Mouse (Mus musculus) megakaryocyte-erythroid progenitor cell, adult 5-6 weeks (primary cell): ENCODE data around the gene Dst. TPM values are rescaled to one million over a fixed set of nuclear protein-coding genes. Genes with fewer than 3 reads are reported as not detected.

Experiments used
- ATAC-seq: replicated peaks from 2 replicates; pipeline ENCODE4 v1.8.0; 2016; ENCODE audit warnings: mild to moderate bottlenecking, inconsistent platforms; ENCODE audit not compliant: severe bottlenecking, poor library complexity, low FRiP score, low TSS enrichment
- total RNA-seq, 2 experiments: library from RNA; stranded (forward) in 1 of 2; stranded (reverse) in 1 of 2; fragments of 200-1000, 215-1000 nt in 1 of 2; fragments of >200 nt in 1 of 2; fragmentation: Nextera tagmentation in 1 of 2; gene quantifications; 2 replicates each; pipeline ENCODE4 v1.2.3; 2014 to 2017

Dst gene
- total RNA-seq, 2 experiments from 2014 or later, result 2.1 to 4.1 TPM

DNA sequence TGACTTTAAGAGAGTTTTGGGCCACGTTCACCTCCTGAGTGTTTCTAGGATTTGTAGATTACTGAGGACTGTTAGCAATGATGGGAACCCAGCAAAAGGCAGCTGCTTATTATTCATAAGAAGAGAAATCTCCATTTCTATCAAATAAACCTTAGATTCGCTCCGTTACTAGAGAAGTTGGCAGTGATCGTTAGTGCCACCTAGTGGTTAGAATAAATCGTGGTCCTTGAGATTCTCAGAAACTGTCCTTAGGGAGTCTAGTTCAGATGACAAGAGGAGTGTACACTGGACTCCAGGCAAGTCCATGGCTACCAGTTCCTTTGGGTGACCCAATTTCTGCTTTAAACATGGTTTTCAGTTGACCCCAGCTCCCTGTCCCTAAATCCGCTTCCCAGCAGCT lies 58.3 kb downstream of the Dst start:
- 0 out of 2 replicates have a peak, but pooled peaks have one; percentile 50 for ATAC-seq

- no peak for ATAC-seq
Observed at GRCm38 (mm10) chr1:33967206-33967605, 59.2 kb downstream of the Dst start.

- ATAC-seq, result no peak
Observed at GRCm38 (mm10) chr1:33969910-33970309, 61.9 kb downstream of the Dst start.

GRCm38 (mm10) chr1:33974401-33974800 lies 66.4 kb downstream of the Dst start:
- ATAC-seq, result no peak

- ATAC-seq, result no peak
Observed at GRCm38 (mm10) chr1:33975333-33975732, 67.3 kb downstream of the Dst start.

GRCm38 (mm10) chr1:33977832-33978231 lies 69.8 kb downstream of the Dst start:
- ATAC-seq, result no peak

DNA sequence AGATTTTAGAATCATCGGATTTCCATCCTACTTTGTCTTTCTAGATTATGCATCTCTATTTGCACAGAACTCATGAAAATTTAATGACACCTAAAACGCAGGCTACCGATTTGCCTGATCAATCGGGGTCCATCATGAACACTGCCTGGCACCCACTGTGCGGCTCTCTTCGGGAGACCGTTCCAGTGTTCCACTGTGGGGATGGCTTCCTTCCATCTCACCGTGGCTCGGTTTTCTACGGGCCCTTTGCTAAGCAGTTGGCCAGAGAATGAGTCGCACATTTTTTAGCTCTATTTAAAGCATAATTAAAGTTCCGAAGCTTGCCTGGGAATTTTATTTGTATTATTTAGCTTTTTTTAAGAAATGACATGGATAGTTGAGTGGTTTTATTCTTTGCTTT lies 72.4 kb downstream of the Dst start:
- ATAC-seq, result no peak

DNA sequence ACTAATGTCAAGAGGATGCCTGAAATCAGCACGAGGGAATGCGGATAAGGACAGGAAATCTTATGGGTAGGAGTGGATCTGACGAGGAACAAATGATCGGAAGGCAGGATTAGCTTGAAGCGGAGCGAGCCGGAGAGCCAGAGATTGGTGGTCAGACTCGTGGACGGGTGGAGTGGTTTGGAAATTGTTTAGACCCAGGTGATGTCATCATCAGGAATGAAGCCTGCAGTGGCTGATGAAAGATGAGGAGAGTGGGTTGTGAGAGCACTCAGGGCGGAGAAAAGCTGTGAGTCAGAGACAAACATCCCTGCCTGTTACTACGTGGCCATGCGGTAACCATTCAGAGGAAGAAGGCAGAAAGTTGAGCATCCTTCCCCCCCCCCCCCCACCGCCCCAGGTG lies 81.6 kb downstream of the Dst start:
- ATAC-seq, result no peak

DNA sequence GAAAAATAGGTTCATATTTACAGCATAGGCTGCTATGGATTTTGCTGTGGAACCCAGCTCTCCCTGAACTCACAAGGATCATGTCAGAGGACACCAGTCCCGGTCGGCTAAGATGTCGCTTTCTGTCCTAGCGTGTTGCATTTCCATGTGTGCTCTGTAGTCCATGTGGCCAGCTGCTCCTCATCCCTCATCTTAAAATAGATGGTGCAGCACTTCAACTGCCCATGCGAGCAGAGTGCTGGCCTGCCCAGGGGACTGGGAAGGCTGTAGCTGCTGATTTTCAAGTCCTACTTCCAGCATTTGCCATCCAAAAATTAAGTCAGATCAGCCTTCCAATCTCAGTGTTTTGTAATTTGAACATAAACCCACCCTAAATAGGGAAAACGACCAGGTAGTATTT lies 83.0 kb downstream of the Dst start:
- ATAC-seq, result no peak

GRCm38 (mm10) chr1:33992810-33993209 lies 84.8 kb downstream of the Dst start:
- no peak for ATAC-seq

DNA sequence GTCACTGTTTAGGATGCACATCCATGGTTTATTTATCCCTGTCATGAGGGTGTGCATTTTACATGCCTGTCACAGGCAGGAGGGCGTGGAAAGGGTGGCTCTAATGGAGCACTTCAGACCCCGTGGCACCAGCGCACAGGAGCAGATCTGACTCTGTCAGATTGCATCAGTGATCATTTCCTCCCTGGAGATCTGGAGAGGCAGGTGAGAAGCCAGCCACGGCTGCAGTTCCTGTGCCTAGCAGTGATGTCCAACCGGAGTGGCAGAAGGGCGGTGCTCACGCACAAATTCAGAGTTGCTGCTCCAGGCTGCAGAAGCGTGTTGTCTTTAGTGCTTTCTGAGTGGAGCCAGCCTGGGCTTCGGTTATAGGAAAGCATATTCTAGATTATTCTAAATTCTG lies 86.2 kb downstream of the Dst start:
- no peak for ATAC-seq

DNA sequence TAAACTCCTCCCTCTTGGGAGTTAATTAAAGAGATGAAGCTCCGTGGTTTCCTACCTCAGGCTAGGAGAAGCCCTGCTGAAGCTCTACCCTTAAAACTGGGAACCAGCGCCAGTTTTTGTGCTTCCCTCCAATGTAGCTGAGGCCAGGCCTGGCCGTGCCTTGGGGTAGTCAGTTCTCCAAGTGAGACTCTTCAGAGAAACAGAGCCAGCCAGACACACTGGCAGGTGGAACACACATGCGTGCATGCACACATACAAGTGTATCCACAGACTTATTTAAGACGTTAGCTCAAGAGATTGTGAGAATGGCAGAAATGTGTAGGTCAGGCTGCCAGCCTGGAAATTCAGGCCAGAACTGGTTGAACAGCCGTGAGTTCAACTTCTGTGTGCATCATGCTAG lies 87.4 kb downstream of the Dst start:
- ATAC-seq, result no peak

- no peak for ATAC-seq
Observed at GRCm38 (mm10) chr1:33996105-33996887, 88.3 kb downstream of the Dst start.

DNA sequence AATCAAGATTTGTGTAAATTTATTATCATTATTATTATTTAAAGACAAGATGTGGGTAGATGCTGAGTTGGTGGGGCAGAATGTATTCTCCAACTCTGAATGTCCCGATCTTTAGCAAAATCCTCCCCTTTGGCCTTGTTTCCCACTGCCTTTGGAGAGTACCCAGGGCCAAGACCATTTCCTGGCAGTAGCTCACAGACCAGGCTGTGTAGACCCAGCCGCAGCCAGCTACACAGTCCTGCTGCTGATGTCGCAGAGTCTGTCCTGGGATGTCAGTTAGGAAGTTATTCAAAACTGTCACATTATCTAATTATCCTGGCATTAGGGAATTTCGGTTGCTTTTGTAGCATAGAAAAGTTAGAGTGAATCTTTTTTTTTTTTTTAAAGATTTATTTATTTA lies 94.3 kb downstream of the Dst start:
- no peak for ATAC-seq

DNA sequence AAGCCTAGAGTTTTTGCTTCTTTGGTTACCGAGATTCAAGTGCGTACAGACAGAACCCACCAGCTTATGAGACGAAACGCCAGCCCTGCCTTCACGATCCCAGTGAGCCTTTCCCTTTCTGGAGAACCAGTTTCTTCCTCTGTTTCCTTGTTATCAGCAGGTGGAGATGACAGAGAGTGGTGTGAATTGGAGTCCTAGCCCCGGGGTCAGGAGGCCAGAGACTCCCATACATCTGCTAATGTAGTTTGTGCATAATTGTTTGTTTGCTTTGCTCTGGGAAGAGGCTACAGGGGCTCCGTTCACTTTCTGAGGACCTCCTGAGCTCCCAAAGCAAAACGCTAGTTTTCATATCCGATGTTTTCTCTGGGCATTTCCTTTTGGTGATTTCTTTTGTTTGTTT lies 94.9 kb downstream of the Dst start:
- no peak for ATAC-seq

DNA sequence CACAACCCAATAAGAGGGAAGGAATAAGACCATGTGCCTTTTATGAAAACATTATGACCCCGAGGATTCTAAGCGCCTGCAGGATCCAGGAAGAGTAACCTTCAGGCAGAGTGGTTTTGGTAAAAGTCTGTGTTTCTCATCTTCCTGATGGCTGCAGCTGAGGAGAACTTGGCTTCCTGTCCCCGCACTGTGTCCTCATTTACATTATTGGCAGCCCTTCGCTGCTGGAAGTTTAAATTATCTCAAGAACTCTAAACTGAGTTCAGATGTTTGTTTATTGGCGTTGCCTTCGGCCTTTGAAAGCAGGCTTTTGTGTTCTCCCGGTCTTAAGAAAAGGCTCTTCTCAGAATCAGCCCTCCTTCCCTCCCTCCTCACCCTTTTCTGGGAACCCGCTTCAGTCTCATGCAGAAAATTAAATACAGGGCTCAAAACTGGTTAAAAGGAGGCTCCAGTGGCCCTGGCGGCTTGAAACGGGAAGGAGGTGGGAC lies 97.3 kb downstream of the Dst start:
- no peak; the same call in 1 of the 2 replicates for ATAC-seq

DNA sequence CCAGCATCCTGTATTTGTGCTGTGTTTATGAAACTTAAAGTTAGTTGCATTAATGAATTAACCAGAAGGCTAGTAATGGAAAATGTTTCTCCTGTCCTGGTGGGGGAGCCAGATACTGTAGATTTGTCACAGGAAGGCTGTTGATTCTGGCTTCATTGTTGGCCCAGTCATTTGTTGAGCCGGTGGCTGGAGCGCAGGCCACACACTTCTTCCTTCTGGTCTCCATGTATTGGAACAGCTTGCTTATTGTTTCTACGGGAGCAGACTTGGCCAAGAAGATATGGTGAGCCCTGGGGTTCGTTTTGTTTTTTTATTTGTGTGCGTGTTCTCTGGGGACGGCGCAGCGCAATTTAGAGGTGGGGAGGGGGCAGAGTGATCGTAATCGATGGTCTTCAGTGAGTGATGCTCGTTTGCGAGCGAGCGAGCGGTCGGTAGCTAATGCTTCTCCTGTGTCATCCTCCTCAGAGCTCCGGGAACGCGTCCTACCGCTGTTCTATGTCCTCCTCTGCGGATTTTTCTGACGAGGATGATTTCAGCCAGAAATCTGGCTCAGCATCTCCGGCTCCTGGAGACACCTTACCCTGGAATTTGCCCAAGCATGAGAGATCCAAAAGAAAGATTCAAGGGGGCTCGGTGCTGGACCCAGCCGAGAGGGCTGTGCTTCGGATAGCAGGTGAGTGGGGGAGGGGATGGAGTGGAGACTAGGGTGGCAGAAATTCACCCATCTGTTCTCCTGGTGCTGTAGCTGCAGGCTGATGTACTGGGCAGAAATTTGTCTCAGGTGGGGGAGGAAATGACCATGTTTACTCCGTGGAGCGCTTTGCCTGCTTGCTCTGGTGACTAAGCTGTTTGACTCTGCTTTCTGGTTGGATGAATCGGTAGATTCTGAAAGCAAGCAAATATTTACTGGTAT lies 98.0 kb downstream of the Dst start:
- peak; percentile 89 for ATAC-seq

- no peak for ATAC-seq
Observed at GRCm38 (mm10) chr1:34006828-34007361, 98.9 kb downstream of the Dst start.

DNA sequence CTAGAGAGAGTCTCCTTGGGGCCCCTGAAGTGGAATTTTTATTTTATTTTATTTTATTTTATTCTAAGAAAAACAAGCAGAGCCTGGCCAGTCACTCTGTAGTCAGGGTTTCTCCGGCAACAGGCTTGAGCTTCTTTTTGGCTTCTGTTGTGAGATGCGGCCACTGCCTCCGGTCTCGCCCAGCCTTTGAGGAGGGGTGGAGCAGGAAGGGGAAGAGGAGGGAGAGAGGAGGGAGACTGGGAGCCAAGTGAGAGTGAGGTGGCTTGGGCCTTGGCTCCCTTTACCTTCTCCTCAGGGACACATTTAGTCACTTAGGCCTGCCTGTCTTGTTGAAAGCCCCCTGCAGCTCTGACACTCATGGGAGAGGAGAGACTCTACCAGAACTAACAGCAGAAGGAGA lies 99.4 kb downstream of the Dst start:
- no peak for ATAC-seq

GRCm38 (mm10) chr1:34011051-34011677 lies 103.1 kb downstream of the Dst start:
- ATAC-seq, result peak; percentile 92
